Mouse (Mus musculus) hindbrain, embryonic 16.5 days (tissue): ENCODE results near the gene Cks2. TPM values are rescaled to one million over a fixed set of nuclear protein-coding genes. Genes with fewer than 3 reads are reported as not detected.
A peak's percentile ranks its signal among the peaks of the same experiment; 100 is the strongest.

Source experiments
- ATAC-seq: fragments of 200-750 bp; cut with Nextera tagmentation; 2 replicates; pipeline ENCODE4 v1.8.0; 2017; ENCODE audit warnings: moderate TSS enrichment, moderate library complexity
- H3K27ac ChIP-seq: fragments of 300-500 bp; sonication (generic); 2 replicates; pipeline ENCODE4 v1.5.1; 2014; ENCODE audit warnings: low read depth, mild to moderate bottlenecking, control low read depth, low read length, moderate library complexity
- H3K27me3 ChIP-seq: fragments of 300-500 bp; sonication (generic); replicated peaks from 2 replicates; pipeline ENCODE4 v1.6.1; 2014; ENCODE audit warnings: low read length; ENCODE audit not compliant: control insufficient read depth, insufficient read depth
- H3K36me3 ChIP-seq: fragments of 300-500 bp; sonication (generic); 2 replicates; pipeline ENCODE4 v1.6.1; 2014; ENCODE audit warnings: mild to moderate bottlenecking, low read length, moderate library complexity, mixed read lengths; ENCODE audit not compliant: control insufficient read depth, insufficient read depth
- H3K4me1 ChIP-seq: fragments of 300-500 bp; sonication (generic); 2 replicates; pipeline ENCODE4 v1.6.1; 2014; ENCODE audit warnings: low read depth, low read length; ENCODE audit not compliant: control insufficient read depth, insufficient read depth
- H3K4me2 ChIP-seq: fragments of 300-500 bp; sonication (generic); 2 replicates; pipeline ENCODE4 v1.6.1; 2014; ENCODE audit warnings: mild to moderate bottlenecking, low read length, control low read depth, moderate library complexity
- H3K4me3 ChIP-seq: fragments of 300-500 bp; sonication (generic); 2 replicates; pipeline ENCODE4 v1.5.1; 2014; ENCODE audit warnings: mild to moderate bottlenecking, low read length, control low read depth, moderate library complexity
- H3K9ac ChIP-seq: fragments of 300-500 bp; sonication (generic); 2 replicates; pipeline ENCODE4 v1.6.1; 2014; ENCODE audit warnings: low read depth, mild to moderate bottlenecking, control low read depth, low read length, moderate library complexity
- H3K9me3 ChIP-seq: fragments of 300-500 bp; sonication (generic); 2 replicates; pipeline ENCODE4 v1.6.1; 2014; ENCODE audit warnings: mild to moderate bottlenecking, low read length, moderate library complexity; ENCODE audit not compliant: control insufficient read depth
- WGBS: fragments of 180-500 bp; shearing (Covaris S2); extraction: QIAGEN DNeasy Blood & Tissue Kit; methylation state at CpG from one replicate; pipeline ENCODE4 v1.1.7; 2014; 5-methylcytosine and 5-hydroxymethylcytosine counted together
- polyA plus RNA-seq: library from polyadenylated mRNA; unstranded; fragments of >200 nt; fragmentation: Nextera tagmentation; extraction: Ambion mirVana; gene quantifications from 2 replicates; pipeline ENCODE4 v1.2.1, GENCODE M21; 2015

The Cks2 gene
- 49.7 and 50.1 TPM in 2 replicates for polyA plus RNA-seq

- H3K36me3 ChIP-seq = no peaks in the 10 kb centered on the region
- no peaks in the 10 kb centered on the region for H3K27me3 ChIP-seq
- no peaks in the 10 kb centered on the region for H3K9me3 ChIP-seq
- peaks cover 5% of the 10 kb centered on the region for H3K4me1 ChIP-seq
- ATAC-seq = peak; percentile 99
- peak within 1 kb of the TSS; percentile 74 for H3K27ac ChIP-seq
- WGBS = under 1% methylated on average over 83 of the region's 83 CpGs
- H3K4me2 ChIP-seq = peak within 1 kb of the TSS; percentile 94
- H3K4me3 ChIP-seq = peak within 1 kb of the TSS; percentile 72
- H3K9ac ChIP-seq = peak within 1 kb of the TSS; percentile 82
Observed at GRCm38 (mm10) chr13:51644829-51645789, at the start of gene Cks2. Gene Cks2, plus strand, starts transcription at chr13:51645232.

DNA sequence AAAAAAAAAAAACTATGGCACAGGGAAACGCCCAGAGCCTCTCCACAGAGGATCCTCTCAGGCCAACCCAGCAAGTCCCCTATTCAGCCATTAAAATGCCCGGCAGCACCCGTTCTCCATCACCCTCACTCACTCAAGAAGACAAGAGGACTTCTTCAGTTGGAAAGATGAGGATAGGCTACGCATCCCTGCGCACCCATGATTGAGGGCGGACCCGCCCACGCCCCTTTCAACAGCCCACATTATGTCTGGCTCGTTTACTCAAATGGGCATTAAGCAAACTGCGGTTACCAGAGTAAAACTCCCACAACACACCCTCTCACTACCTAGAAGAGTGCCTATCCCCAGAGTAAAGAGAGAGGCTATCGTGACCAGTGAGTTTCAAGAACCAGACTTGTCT lies 49.6 kb upstream of the Cks2 start:
- peak overlapping the region; percentile 90 for H3K4me2 ChIP-seq
- H3K36me3 ChIP-seq = no peaks in the 10 kb centered on the region
- H3K4me3 ChIP-seq = peak overlapping the region; percentile 49
- 0 out of 2 replicates have a peak, but pooled peaks have one; percentile 15 for ATAC-seq
- no peaks in the 10 kb centered on the region for H3K27me3 ChIP-seq
- H3K9me3 ChIP-seq = no peaks in the 10 kb centered on the region
- no peaks in the 10 kb centered on the region; the same call in 1 of the 2 replicates for H3K4me1 ChIP-seq
- H3K27ac ChIP-seq = no peak overlapping the region
- 25% methylated on average over 11 of the region's 11 CpGs for WGBS
- H3K9ac ChIP-seq = no peak overlapping the region

DNA sequence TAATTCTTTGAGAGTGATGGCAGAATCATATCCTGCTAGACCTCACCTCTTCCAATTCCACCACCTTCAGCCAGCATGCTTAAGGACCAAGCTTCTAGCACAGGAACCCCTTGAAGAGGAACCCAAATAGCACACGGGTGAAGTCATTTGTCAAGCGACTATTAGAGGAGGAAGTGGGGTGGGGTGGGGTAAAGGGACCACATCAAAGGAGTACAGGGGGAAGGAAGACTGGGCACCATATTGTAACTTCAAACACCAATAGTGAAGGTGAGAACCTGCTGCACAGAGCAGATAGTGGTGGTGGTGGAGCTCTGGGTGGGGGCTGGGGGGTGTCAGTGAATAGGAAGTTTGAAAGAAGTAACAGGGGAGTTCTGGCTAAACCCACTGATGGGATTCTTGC lies 47.0 kb upstream of the Cks2 start:
- no peaks in the 10 kb centered on the region for H3K36me3 ChIP-seq
- H3K4me2 ChIP-seq = no peak overlapping the region
- ATAC-seq = no peak
- WGBS = 70% methylated on average over 2 of the region's 2 CpGs
- H3K27ac ChIP-seq = no peak overlapping the region
- no peaks in the 10 kb centered on the region for H3K27me3 ChIP-seq
- no peak overlapping the region for H3K9ac ChIP-seq
- peaks cover 4% of the 10 kb centered on the region for H3K4me1 ChIP-seq
- no peak overlapping the region for H3K4me3 ChIP-seq
- no peaks in the 10 kb centered on the region for H3K9me3 ChIP-seq

GRCm38 (mm10) chr13:51600169-51600568 lies 44.9 kb upstream of the Cks2 start:
- H3K4me1 ChIP-seq = peaks cover 11% of the 10 kb centered on the region
- H3K36me3 ChIP-seq = no peaks in the 10 kb centered on the region
- no peak overlapping the region for H3K4me3 ChIP-seq
- no peaks in the 10 kb centered on the region for H3K9me3 ChIP-seq
- H3K27ac ChIP-seq = no peak overlapping the region
- no peak overlapping the region for H3K4me2 ChIP-seq
- no peak for ATAC-seq
- no peaks in the 10 kb centered on the region for H3K27me3 ChIP-seq
- WGBS = 92% methylated on average over 8 of the region's 8 CpGs
- H3K9ac ChIP-seq = no peak overlapping the region

DNA sequence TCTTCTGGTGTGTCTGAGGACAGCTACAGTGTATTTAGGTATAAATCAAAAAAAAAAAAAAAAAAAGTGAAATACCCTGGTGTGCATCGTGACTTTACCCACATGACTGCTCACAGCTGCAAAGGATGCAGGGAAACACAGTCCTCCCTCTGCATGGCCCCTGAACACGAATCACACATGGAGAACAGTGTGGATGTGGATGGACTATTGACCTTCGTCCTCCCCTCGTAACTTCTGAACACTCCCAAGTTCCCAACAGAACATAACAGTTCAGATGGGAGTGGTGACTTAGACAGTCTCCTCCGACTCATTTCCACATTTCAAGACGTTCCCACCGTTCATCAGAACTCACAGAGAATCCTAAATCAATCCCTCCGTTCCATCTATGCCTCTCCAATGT lies 42.3 kb upstream of the Cks2 start:
- Histone ChIP-seq H3K9me3 (no peaks in the 10 kb centered on the region), H3K27ac (no peak overlapping the region), H3K4me3 (no peak overlapping the region), H3K4me1 (peaks cover 11% of the 10 kb centered on the region), H3K27me3 (no peaks in the 10 kb centered on the region), H3K4me2 (peak overlapping the region; percentile 63), H3K9ac (no peak overlapping the region), H3K36me3 (no peaks in the 10 kb centered on the region)
- 61% methylated on average over 8 of the region's 8 CpGs for WGBS
- ATAC-seq = peak; percentile 12; the same call in 1 of the 2 replicates

DNA sequence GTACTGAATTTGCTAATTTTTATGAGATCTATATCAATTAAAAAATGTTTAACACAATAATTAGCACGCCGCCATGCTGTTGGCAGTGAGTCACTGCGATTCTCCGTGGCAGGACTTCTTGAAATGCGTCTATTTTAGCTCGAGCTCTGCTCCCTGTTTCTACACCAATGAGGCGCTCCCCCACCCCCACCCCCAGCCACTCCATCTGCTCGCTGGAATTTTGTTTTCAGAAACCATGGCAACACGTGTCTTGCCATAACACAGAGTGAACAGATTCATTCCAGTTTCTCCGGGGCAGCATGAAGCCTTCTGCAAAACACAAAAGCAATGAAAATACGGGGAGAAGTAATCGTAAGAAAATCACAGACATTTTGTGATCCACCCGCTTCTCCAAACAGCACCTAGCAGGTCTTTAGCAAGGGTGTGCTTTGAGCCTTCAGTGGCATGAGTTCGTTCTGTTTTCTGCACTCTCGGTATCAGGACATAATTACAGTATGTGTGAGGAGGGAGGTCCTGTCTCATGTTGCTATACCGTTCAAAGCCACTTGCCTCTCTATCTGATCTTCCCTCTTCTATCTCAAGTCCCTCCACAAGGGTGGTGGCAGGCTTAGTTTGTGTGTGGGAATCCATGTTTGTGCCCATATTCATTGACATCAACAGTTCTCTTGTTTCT lies 41.7 kb upstream of the Cks2 start:
- Histone ChIP-seq H3K4me1 (peaks cover 11% of the 10 kb centered on the region), H3K27ac (peak overlapping the region; percentile 64), H3K4me3 (peak overlapping the region; percentile 33), H3K9me3 (no peaks in the 10 kb centered on the region), H3K36me3 (no peaks in the 10 kb centered on the region), H3K4me2 (peak overlapping the region; percentile 63), H3K9ac (peak overlapping the region; percentile 44), H3K27me3 (no peaks in the 10 kb centered on the region)
- ATAC-seq = peak; percentile 85
- WGBS = 14% methylated on average over 16 of the region's 16 CpGs

GRCm38 (mm10) chr13:51603894-51604244 lies 41.2 kb upstream of the Cks2 start:
- ATAC-seq = peak; percentile 76
- Histone ChIP-seq H3K9me3 (no peaks in the 10 kb centered on the region), H3K36me3 (no peaks in the 10 kb centered on the region), H3K4me3 (peak overlapping the region; percentile 33; the same call in 1 of the 2 replicates), H3K4me2 (peak overlapping the region; percentile 63), H3K9ac (no peak overlapping the region; the same call in 1 of the 2 replicates), H3K27ac (peak overlapping the region; percentile 64), H3K27me3 (no peaks in the 10 kb centered on the region), H3K4me1 (peaks cover 11% of the 10 kb centered on the region)
- 32% methylated on average over 4 of the region's 4 CpGs for WGBS

- Histone ChIP-seq H3K4me1 (peaks cover 5% of the 10 kb centered on the region), H3K4me3 (no peak overlapping the region), H3K9me3 (no peaks in the 10 kb centered on the region), H3K27ac (no peak overlapping the region), H3K9ac (no peak overlapping the region), H3K27me3 (no peaks in the 10 kb centered on the region), H3K36me3 (no peaks in the 10 kb centered on the region), H3K4me2 (no peak overlapping the region)
- no peak for ATAC-seq
- 95% methylated on average over 7 of the region's 7 CpGs for WGBS
Observed at GRCm38 (mm10) chr13:51609231-51609630, 35.8 kb upstream of the Cks2 start.

- 39% methylated on average over 9 of the region's 9 CpGs for WGBS
- ATAC-seq = no peak
- H3K4me3 ChIP-seq = no peak overlapping the region
- peaks cover 5% of the 10 kb centered on the region; the same call in 1 of the 2 replicates for H3K4me1 ChIP-seq
- no peak overlapping the region for H3K9ac ChIP-seq
- no peaks in the 10 kb centered on the region for H3K36me3 ChIP-seq
- H3K4me2 ChIP-seq = peak overlapping the region; percentile 25; the same call in 1 of the 2 replicates
- H3K27me3 ChIP-seq = no peaks in the 10 kb centered on the region
- H3K9me3 ChIP-seq = no peaks in the 10 kb centered on the region
- 0 out of 2 replicates have a peak overlapping the region, but pooled peaks have one; percentile 42 for H3K27ac ChIP-seq
Observed at GRCm38 (mm10) chr13:51611060-51611459, 34.0 kb upstream of the Cks2 start.
